Mouse (Mus musculus): ENCODE data around the gene Irf1. TPM values are rescaled to one million over a fixed set of nuclear protein-coding genes. Genes with fewer than 3 reads are reported as not detected.

Gene Irf1
- polyA plus RNA-seq, 1 experiment from 2014 or later = 2.8 TPM

- WGBS = 50% methylated on average over 6 of the region's 6 CpGs
- H3K4me3 ChIP-seq (ENCODE audit: low read depth, low read length) = no peak overlapping the region
- no peak for ATAC-seq (ENCODE audit: low FRiP score)
These were observed 27.6 kb downstream of the Irf1 start for GRCm38 (mm10) chr11:53797386-53797920.

GRCm38 (mm10) chr11:53798041-53798711, 28.4 kb downstream of the Irf1 start:
- no peak overlapping the region for H3K9ac ChIP-seq (ENCODE audit: low read length)
- DNase-seq (ENCODE audit: low spot score, missing footprints) (no peak), ATAC-seq (ENCODE audit: low FRiP score) (no peak)
- H3K9me3 ChIP-seq (ENCODE audit: control insufficient read depth, low read length) = no peaks in the 10 kb centered on the region
- no peaks in the 10 kb centered on the region for H3K27me3 ChIP-seq (ENCODE audit: control insufficient read depth, insufficient read depth, low read length)
- 92% methylated on average over 10 of the region's 10 CpGs for WGBS
- no peak overlapping the region for H3K27ac ChIP-seq (ENCODE audit: low read depth, low read length)
- H3K4me2 ChIP-seq = no peak overlapping the region
- H3K4me1 ChIP-seq (ENCODE audit: control insufficient read depth, insufficient read depth, low read length) = no peaks in the 10 kb centered on the region
- no peak overlapping the region for H3K4me3 ChIP-seq (ENCODE audit: low read depth, low read length)
- H3K36me3 ChIP-seq (ENCODE audit: control insufficient read depth, insufficient read depth, low read length) = no peaks in the 10 kb centered on the region

More at GRCm38 (mm10) chr11:53797386-53797920, 27.6 kb downstream of the Irf1 start:
- Histone ChIP-seq H3K36me3 (ENCODE audit: control insufficient read depth, insufficient read depth, low read length) (no peaks in the 10 kb centered on the region), H3K9ac (ENCODE audit: low read length) (no peak overlapping the region), H3K9me3 (ENCODE audit: control insufficient read depth, low read length) (no peaks in the 10 kb centered on the region), H3K27me3 (ENCODE audit: control insufficient read depth, insufficient read depth, low read length) (no peaks in the 10 kb centered on the region), H3K27ac (ENCODE audit: low read depth, low read length) (no peak overlapping the region), H3K4me1 (ENCODE audit: control insufficient read depth, insufficient read depth, low read length) (no peaks in the 10 kb centered on the region), H3K4me2 (no peak overlapping the region)
- DNase-seq (ENCODE audit: low spot score, missing footprints) = no peak

DNA sequence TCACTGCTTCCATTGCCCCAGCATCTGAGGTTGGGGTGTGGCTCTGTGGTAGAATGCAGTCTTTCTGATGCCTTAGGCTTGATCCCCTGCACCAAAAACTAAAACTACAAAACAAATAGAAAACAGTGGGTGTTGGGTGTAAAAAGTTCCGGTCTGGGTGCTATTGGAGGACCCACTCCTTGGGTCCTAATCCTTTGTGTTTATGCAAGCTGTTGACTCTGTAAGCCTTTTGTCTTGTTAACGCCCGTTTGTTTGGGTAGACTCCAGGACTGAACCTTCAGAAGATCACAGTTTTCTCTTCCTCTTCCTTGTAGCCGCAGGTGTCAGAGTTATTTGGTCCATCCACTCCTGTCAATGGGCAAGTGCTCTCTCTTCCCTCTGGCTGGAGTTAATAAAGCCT, 30.2 kb downstream of the Irf1 start:
- no peak overlapping the region for H3K27ac ChIP-seq (ENCODE audit: low read depth, low read length)
- H3K4me1 ChIP-seq (ENCODE audit: control insufficient read depth, insufficient read depth, low read length) = no peaks in the 10 kb centered on the region
- H3K27me3 ChIP-seq (ENCODE audit: control insufficient read depth, insufficient read depth, low read length) = no peaks in the 10 kb centered on the region
- no peak for DNase-seq (ENCODE audit: low spot score, missing footprints)
- no peaks in the 10 kb centered on the region for H3K9me3 ChIP-seq (ENCODE audit: control insufficient read depth, low read length)
- no peak for ATAC-seq (ENCODE audit: low FRiP score)
- no peak overlapping the region for H3K9ac ChIP-seq (ENCODE audit: low read length)
- no peak overlapping the region for H3K4me2 ChIP-seq
- whole genome bisulfite sequencing = 61% methylated on average over 4 of the region's 4 CpGs
- H3K4me3 ChIP-seq (ENCODE audit: low read depth, low read length) = no peak overlapping the region
- no peaks in the 10 kb centered on the region for H3K36me3 ChIP-seq (ENCODE audit: control insufficient read depth, insufficient read depth, low read length)

DNA sequence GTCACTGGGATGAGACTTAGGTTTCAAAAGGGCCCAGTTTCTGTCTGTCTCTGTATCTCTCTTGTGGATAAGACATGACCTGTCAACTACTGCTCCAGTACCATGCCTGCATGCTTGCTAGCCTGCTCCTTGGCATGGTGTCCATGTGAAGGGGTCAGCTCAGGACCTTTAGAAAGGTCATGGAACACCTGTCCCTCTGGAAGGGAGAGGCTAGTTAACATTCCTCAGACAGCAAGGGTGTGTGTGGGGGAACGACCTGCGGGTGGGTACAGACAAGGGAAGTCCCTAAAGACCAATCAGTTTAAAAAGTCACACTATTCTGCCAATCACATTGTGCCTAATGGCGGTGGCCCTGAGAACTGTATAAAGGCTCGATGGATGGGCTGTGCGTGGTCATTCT, 31.2 kb downstream of the Irf1 start:
- Histone ChIP-seq H3K36me3 (ENCODE audit: control insufficient read depth, insufficient read depth, low read length) (no peaks in the 10 kb centered on the region), H3K4me1 (ENCODE audit: control insufficient read depth, insufficient read depth, low read length) (no peaks in the 10 kb centered on the region), H3K4me2 (no peak overlapping the region), H3K27me3 (ENCODE audit: control insufficient read depth, insufficient read depth, low read length) (no peaks in the 10 kb centered on the region), H3K27ac (ENCODE audit: low read depth, low read length) (no peak overlapping the region), H3K4me3 (ENCODE audit: low read depth, low read length) (no peak overlapping the region), H3K9ac (ENCODE audit: low read length) (no peak overlapping the region), H3K9me3 (ENCODE audit: control insufficient read depth, low read length) (no peaks in the 10 kb centered on the region)
- ATAC-seq (ENCODE audit: low FRiP score) (no peak), DNase-seq (ENCODE audit: low spot score, missing footprints) (no peak)
- WGBS = 90% methylated on average over 5 of the region's 5 CpGs

DNA sequence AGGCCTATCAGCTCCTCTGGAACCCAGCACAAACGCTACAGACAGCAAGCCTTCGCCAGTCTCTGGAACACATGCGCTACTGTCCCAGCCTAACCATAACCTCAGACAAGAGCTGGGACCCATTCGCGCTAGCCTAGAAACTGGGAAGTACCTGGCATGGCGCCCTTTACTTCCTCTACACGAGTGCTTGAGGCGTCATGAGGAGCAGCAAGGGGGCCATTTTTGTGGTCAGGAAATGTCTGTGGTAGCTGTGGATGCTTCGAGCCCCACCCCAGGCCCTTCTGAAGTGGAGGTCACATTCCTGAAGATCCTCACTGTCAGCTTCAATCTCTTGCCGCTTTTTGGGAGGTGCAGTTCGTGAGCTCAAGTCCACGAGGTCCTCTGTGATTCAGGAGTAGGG, 33.3 kb downstream of the Irf1 start:
- Histone ChIP-seq H3K9me3 (ENCODE audit: control insufficient read depth, low read length) (no peaks in the 10 kb centered on the region), H3K4me1 (ENCODE audit: control insufficient read depth, insufficient read depth, low read length) (no peaks in the 10 kb centered on the region), H3K27me3 (ENCODE audit: control insufficient read depth, insufficient read depth, low read length) (no peaks in the 10 kb centered on the region), H3K4me3 (ENCODE audit: low read depth, low read length) (no peak overlapping the region), H3K9ac (ENCODE audit: low read length) (no peak overlapping the region), H3K27ac (ENCODE audit: low read depth, low read length) (no peak overlapping the region), H3K36me3 (ENCODE audit: control insufficient read depth, insufficient read depth, low read length) (no peaks in the 10 kb centered on the region), H3K4me2 (no peak overlapping the region)
- DNase-seq (ENCODE audit: low spot score, missing footprints) = no peak
- ATAC-seq (ENCODE audit: low FRiP score) = no peak
- WGBS = 90% methylated on average over 12 of the region's 12 CpGs

- 92% methylated on average over 6 of the region's 6 CpGs for WGBS
- DNase-seq (ENCODE audit: low spot score, missing footprints) = no peak
- no peak for ATAC-seq (ENCODE audit: low FRiP score)
- Histone ChIP-seq H3K36me3 (ENCODE audit: control insufficient read depth, insufficient read depth, low read length) (no peaks in the 10 kb centered on the region), H3K4me3 (ENCODE audit: low read depth, low read length) (no peak overlapping the region), H3K27me3 (ENCODE audit: control insufficient read depth, insufficient read depth, low read length) (no peaks in the 10 kb centered on the region), H3K4me2 (no peak overlapping the region), H3K9ac (ENCODE audit: low read length) (no peak overlapping the region), H3K27ac (ENCODE audit: low read depth, low read length) (no peak overlapping the region), H3K9me3 (ENCODE audit: control insufficient read depth, low read length) (no peaks in the 10 kb centered on the region), H3K4me1 (ENCODE audit: control insufficient read depth, insufficient read depth, low read length) (no peaks in the 10 kb centered on the region)
These were observed 33.7 kb downstream of the Irf1 start for GRCm38 (mm10) chr11:53803494-53803893.

DNA sequence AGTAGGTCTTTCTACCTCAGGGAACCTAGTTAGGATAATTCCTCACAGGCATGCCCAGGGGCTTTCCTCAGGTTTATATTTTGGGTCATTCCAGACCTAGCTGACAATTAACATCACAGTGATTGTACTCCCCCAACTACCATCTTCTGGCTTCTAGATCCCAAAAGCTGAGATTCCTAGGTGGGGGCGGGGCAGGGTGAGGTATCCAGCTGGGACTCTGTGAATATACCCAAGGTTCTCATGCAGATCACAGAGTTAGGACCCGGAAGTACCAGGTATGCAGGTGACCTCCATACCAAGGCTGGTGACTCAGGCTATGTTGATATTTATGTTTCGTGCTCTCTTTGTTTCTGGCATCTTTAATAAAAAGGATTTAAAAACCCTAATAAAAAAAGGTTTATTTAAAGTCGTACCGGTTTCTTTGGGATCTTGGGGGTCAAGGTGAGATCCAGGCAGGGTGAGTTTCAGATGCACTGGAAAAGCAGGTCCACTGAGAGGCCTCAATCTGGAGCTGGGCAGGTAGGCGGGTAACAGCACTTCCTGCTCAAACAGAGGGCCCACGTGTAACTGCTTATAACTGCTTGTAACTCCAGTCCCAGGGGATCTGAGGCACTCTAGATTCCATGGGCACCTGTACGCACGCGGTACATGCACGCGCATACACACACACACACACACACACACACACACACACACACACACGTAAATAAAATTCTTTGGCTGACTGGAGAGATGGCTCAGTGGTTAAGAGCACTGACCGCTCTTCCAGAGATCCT, 34.9 kb downstream of the Irf1 start:
- Histone ChIP-seq H3K9me3 (ENCODE audit: control insufficient read depth, low read length) (no peaks in the 10 kb centered on the region), H3K4me2 (no peak overlapping the region), H3K4me3 (ENCODE audit: low read depth, low read length) (no peak overlapping the region), H3K27me3 (ENCODE audit: control insufficient read depth, insufficient read depth, low read length) (no peaks in the 10 kb centered on the region), H3K36me3 (ENCODE audit: control insufficient read depth, insufficient read depth, low read length) (no peaks in the 10 kb centered on the region), H3K27ac (ENCODE audit: low read depth, low read length) (no peak overlapping the region), H3K4me1 (ENCODE audit: control insufficient read depth, insufficient read depth, low read length) (no peaks in the 10 kb centered on the region), H3K9ac (ENCODE audit: low read length) (no peak overlapping the region)
- WGBS = 88% methylated on average over 14 of the region's 14 CpGs
- ATAC-seq (ENCODE audit: low FRiP score) = no peak
- no peak for DNase-seq (ENCODE audit: low spot score, missing footprints)

DNA sequence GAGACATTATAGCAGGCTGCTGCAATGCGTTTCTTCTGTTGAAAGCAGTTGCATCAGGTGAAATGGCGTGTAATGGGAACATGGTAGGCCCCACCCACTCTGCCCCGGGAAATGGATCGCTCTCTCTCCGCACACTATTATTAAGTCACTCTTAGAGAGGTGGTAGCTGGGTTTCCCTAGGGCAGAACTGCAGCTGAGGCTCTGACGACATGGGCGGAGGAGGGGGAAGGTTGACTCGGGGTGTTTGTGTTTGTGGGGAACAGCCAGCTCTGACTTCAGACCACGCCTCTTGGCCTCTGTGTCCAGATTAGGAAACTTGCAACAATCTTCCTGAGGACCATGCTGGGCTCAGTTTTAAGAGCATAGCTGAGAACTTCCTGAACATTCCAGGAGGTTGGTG, 36.0 kb downstream of the Irf1 start:
- no peak overlapping the region for H3K9ac ChIP-seq (ENCODE audit: low read length)
- ATAC-seq (ENCODE audit: low FRiP score) (no peak), DNase-seq (ENCODE audit: low spot score, missing footprints) (no peak)
- no peak overlapping the region for H3K4me3 ChIP-seq (ENCODE audit: low read depth, low read length)
- WGBS = 78% methylated on average over 9 of the region's 9 CpGs
- no peaks in the 10 kb centered on the region for H3K4me1 ChIP-seq (ENCODE audit: control insufficient read depth, insufficient read depth, low read length)
- H3K27ac ChIP-seq (ENCODE audit: low read depth, low read length) = no peak overlapping the region
- H3K9me3 ChIP-seq (ENCODE audit: control insufficient read depth, low read length) = no peaks in the 10 kb centered on the region
- no peak overlapping the region for H3K4me2 ChIP-seq
- H3K27me3 ChIP-seq (ENCODE audit: control insufficient read depth, insufficient read depth, low read length) = no peaks in the 10 kb centered on the region
- no peaks in the 10 kb centered on the region for H3K36me3 ChIP-seq (ENCODE audit: control insufficient read depth, insufficient read depth, low read length)

- DNase-seq (ENCODE audit: low spot score, missing footprints) = no peak
- ATAC-seq (ENCODE audit: low FRiP score) = no peak
- Histone ChIP-seq H3K9me3 (ENCODE audit: control insufficient read depth, low read length) (no peaks in the 10 kb centered on the region), H3K4me3 (ENCODE audit: low read depth, low read length) (no peak overlapping the region), H3K9ac (ENCODE audit: low read length) (no peak overlapping the region), H3K36me3 (ENCODE audit: control insufficient read depth, insufficient read depth, low read length) (no peaks in the 10 kb centered on the region), H3K27ac (ENCODE audit: low read depth, low read length) (no peak overlapping the region), H3K27me3 (ENCODE audit: control insufficient read depth, insufficient read depth, low read length) (no peaks in the 10 kb centered on the region), H3K4me2 (no peak overlapping the region), H3K4me1 (ENCODE audit: control insufficient read depth, insufficient read depth, low read length) (no peaks in the 10 kb centered on the region)
- WGBS = 49% methylated on average over 5 of the region's 5 CpGs
These were observed 39.5 kb downstream of the Irf1 start for GRCm38 (mm10) chr11:53809354-53809753.

All from midbrain, embryonic 11.5 days (tissue).